Mouse (Mus musculus): ENCODE data around the gene Mkks. TPM values are rescaled to one million over a fixed set of nuclear protein-coding genes. Genes with fewer than 3 reads are reported as not detected.
"Not testable (repeated sequence)": the region's sequence is repeated elsewhere in the genome, so short reads cannot be mapped to it uniquely, and the experiment has no call there.

Gene Mkks
- polyA plus RNA-seq, 1 experiment from 2014 or later, result 13.0 TPM

- peaks cover 4% of the 10 kb centered on the region; the same call in 1 of the 2 replicates for H3K4me1 ChIP-seq (ENCODE audit: control insufficient read depth, insufficient read depth, low read length)
- no peaks in the 10 kb centered on the region for H3K27me3 ChIP-seq (replicated peaks; ENCODE audit: control insufficient read depth, insufficient read depth, low read length)
- H3K4me2 ChIP-seq (ENCODE audit: low read length), result no peak overlapping the region
- H3K36me3 ChIP-seq (ENCODE audit: control insufficient read depth, insufficient read depth, low read length), result no peaks in the 10 kb centered on the region
- no peak overlapping the region for H3K27ac ChIP-seq (ENCODE audit: low read depth, low read length)
- ATAC-seq (peak; percentile 60), DNase-seq (ENCODE audit: low spot score) (peak; percentile 75)
- H3K9ac ChIP-seq (ENCODE audit: low read length), result no peak overlapping the region
- H3K4me3 ChIP-seq (ENCODE audit: low read depth, low read length), result no peak overlapping the region
- WGBS, result under 1% methylated on average over 4 of the region's 4 CpGs
- no peaks in the 10 kb centered on the region for H3K9me3 ChIP-seq (replicated peaks; ENCODE audit: control insufficient read depth, low read length)
Measured at GRCm38 (mm10) chr2:136911958-136912411, 20.8 kb upstream of the Mkks start.

DNA sequence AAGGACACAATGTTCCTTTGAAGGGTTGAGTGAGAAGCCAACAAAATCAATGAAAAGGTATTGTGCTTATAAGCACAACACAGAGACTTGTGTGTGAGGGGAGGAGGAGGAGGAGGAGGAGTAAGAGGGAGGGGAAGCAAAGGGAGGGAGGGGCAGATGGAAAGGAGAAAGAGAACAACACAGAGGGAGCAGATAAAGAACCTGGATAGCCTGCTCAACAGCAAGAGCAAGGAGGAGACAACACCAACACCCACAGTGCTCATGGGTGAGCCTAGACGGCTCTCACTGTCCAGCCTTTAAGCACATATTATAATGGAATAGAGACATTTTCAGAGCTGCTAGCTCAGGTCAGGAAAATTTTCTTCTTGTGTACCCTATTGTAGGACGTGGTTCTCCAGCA, 18.1 kb upstream of the Mkks start:
- H3K4me2 ChIP-seq (ENCODE audit: low read length), result no peak overlapping the region
- H3K4me3 ChIP-seq (ENCODE audit: low read depth, low read length), result no peak overlapping the region
- H3K9me3 ChIP-seq (replicated peaks; ENCODE audit: control insufficient read depth, low read length), result no peaks in the 10 kb centered on the region
- H3K27me3 ChIP-seq (replicated peaks; ENCODE audit: control insufficient read depth, insufficient read depth, low read length), result no peaks in the 10 kb centered on the region
- H3K9ac ChIP-seq (ENCODE audit: low read length), result no peak overlapping the region
- DNase-seq (ENCODE audit: low spot score) (no peak), ATAC-seq (no peak)
- 63% methylated on average over 2 of the region's 2 CpGs for WGBS
- H3K27ac ChIP-seq (ENCODE audit: low read depth, low read length), result no peak overlapping the region
- H3K4me1 ChIP-seq (ENCODE audit: control insufficient read depth, insufficient read depth, low read length), result peaks cover 4% of the 10 kb centered on the region; the same call in 1 of the 2 replicates
- no peaks in the 10 kb centered on the region for H3K36me3 ChIP-seq (ENCODE audit: control insufficient read depth, insufficient read depth, low read length)

- Histone ChIP-seq H3K36me3 (ENCODE audit: control insufficient read depth, insufficient read depth, low read length) (no peaks in the 10 kb centered on the region), H3K27me3 (replicated peaks; ENCODE audit: control insufficient read depth, insufficient read depth, low read length) (no peaks in the 10 kb centered on the region), H3K27ac (ENCODE audit: low read depth, low read length) (no peak overlapping the region), H3K9me3 (replicated peaks; ENCODE audit: control insufficient read depth, low read length) (no peaks in the 10 kb centered on the region), H3K4me1 (ENCODE audit: control insufficient read depth, insufficient read depth, low read length) (peaks cover 4% of the 10 kb centered on the region; the same call in 1 of the 2 replicates), H3K4me3 (ENCODE audit: low read depth, low read length) (no peak overlapping the region), H3K9ac (ENCODE audit: low read length) (no peak overlapping the region), H3K4me2 (ENCODE audit: low read length) (no peak overlapping the region)
- ATAC-seq (no peak), DNase-seq (ENCODE audit: low spot score) (peak; percentile 52)
- 64% methylated on average over 3 of the region's 3 CpGs for WGBS
Measured at GRCm38 (mm10) chr2:136908596-136908995, 17.4 kb upstream of the Mkks start.

DNA sequence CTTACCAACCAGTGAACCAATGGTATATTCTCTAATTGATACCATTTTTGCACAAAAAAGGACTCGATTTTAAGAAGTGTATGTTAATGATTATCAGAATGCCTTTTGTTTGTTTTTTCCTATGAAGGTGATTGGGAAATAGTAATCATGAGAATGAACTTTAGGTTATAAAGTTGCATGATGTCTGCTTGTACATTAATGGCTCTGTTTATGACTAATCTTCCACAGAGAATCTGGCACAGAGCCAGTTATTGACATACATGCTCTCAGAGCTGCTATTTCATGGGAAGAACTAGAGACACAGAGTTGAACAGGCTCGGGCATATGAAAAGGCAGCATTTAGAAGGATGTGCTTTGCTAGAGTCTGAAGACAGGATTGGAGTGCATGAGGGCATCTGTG, 4.9 kb upstream of the Mkks start:
- WGBS, result 84% methylated on average over 2 of the region's 2 CpGs
- ATAC-seq, result no peak

GRCm38 (mm10) chr2:136894494-136894893, 3.3 kb upstream of the Mkks start:
- Histone ChIP-seq H3K9ac (ENCODE audit: low read length) (no peak overlapping the region), H3K9me3 (replicated peaks; ENCODE audit: control insufficient read depth, low read length) (no peaks in the 10 kb centered on the region), H3K4me3 (ENCODE audit: low read depth, low read length) (no peak overlapping the region), H3K36me3 (ENCODE audit: control insufficient read depth, insufficient read depth, low read length) (no peaks in the 10 kb centered on the region), H3K27me3 (replicated peaks; ENCODE audit: control insufficient read depth, insufficient read depth, low read length) (no peaks in the 10 kb centered on the region), H3K27ac (ENCODE audit: low read depth, low read length) (no peak overlapping the region), H3K4me1 (ENCODE audit: control insufficient read depth, insufficient read depth, low read length) (peaks cover 7% of the 10 kb centered on the region; the same call in 1 of the 2 replicates), H3K4me2 (ENCODE audit: low read length) (no peak overlapping the region)
- WGBS, result 15% methylated on average over 2 of the region's 2 CpGs
- ATAC-seq, result no peak
- no peak for DNase-seq (ENCODE audit: low spot score)

More for the DNA sequence above, 4.9 kb upstream of the Mkks start:
- Histone ChIP-seq H3K27ac (ENCODE audit: low read depth, low read length) (no peak overlapping the region), H3K27me3 (replicated peaks; ENCODE audit: control insufficient read depth, insufficient read depth, low read length) (no peaks in the 10 kb centered on the region), H3K9ac (ENCODE audit: low read length) (no peak overlapping the region), H3K4me2 (ENCODE audit: low read length) (no peak overlapping the region), H3K4me1 (ENCODE audit: control insufficient read depth, insufficient read depth, low read length) (0 out of 2 replicates have a peak, but pooled peaks cover 3% of the 10 kb centered on the region), H3K36me3 (ENCODE audit: control insufficient read depth, insufficient read depth, low read length) (no peaks in the 10 kb centered on the region), H3K4me3 (ENCODE audit: low read depth, low read length) (no peak overlapping the region), H3K9me3 (replicated peaks; ENCODE audit: control insufficient read depth, low read length) (no peaks in the 10 kb centered on the region)
- peak; percentile 30 for DNase-seq (ENCODE audit: low spot score)

- DNase-seq (ENCODE audit: low spot score), result peak; percentile 100
- Histone ChIP-seq H3K27me3 (replicated peaks; ENCODE audit: control insufficient read depth, insufficient read depth, low read length) (no peaks in the 10 kb centered on the region), H3K4me2 (ENCODE audit: low read length) (peak overlapping the region; percentile 48), H3K4me3 (ENCODE audit: low read depth, low read length) (peak overlapping the region; percentile 70), H3K9ac (ENCODE audit: low read length) (peak overlapping the region; percentile 69), H3K9me3 (replicated peaks; ENCODE audit: control insufficient read depth, low read length) (no peaks in the 10 kb centered on the region), H3K36me3 (ENCODE audit: control insufficient read depth, insufficient read depth, low read length) (no peaks in the 10 kb centered on the region), H3K4me1 (ENCODE audit: control insufficient read depth, insufficient read depth, low read length) (peaks cover 7% of the 10 kb centered on the region; the same call in 1 of the 2 replicates), H3K27ac (ENCODE audit: low read depth, low read length) (peak overlapping the region; percentile 93; the same call in 1 of the 2 replicates)
- WGBS, result under 1% methylated on average over 23 of the region's 23 CpGs
- peak; percentile 83 for ATAC-seq
Measured at GRCm38 (mm10) chr2:136891951-136892371, 772 bp upstream of the Mkks start.

DNA sequence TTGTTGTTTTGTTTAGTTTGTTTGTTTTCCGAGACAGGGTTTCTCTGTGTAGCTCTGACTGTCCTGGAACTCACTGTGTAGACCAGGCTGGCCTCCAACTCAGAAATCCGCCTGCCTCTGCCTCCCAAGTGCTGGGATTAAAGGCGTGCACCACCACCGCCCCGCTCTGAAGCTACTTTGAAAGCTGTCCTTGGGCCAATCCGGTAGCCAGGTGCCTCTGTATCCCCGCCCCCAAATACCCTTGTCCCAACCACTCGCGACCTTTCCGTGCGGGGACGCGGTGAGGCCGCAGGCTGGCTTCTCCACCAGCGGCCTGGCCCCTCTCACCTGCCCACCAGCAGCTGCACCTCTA, 497 bp downstream of the Mkks start:
- not testable (repeated sequence) for H3K36me3 ChIP-seq (ENCODE audit: control insufficient read depth, insufficient read depth, low read length); DNase-seq (ENCODE audit: low spot score); H3K4me1 ChIP-seq (ENCODE audit: control insufficient read depth, insufficient read depth, low read length); H3K27me3 ChIP-seq (replicated peaks; ENCODE audit: control insufficient read depth, insufficient read depth, low read length); H3K9me3 ChIP-seq (replicated peaks; ENCODE audit: control insufficient read depth, low read length)
- Histone ChIP-seq H3K9ac (ENCODE audit: low read length) (peak overlapping the region; percentile 81), H3K4me3 (ENCODE audit: low read depth, low read length) (peak overlapping the region; percentile 70), H3K27ac (ENCODE audit: low read depth, low read length) (peak overlapping the region; percentile 93), H3K4me2 (ENCODE audit: low read length) (peak overlapping the region; percentile 47)
- ATAC-seq, result peak; percentile 58
- 7% methylated on average over 15 of the region's 15 CpGs for WGBS

DNA sequence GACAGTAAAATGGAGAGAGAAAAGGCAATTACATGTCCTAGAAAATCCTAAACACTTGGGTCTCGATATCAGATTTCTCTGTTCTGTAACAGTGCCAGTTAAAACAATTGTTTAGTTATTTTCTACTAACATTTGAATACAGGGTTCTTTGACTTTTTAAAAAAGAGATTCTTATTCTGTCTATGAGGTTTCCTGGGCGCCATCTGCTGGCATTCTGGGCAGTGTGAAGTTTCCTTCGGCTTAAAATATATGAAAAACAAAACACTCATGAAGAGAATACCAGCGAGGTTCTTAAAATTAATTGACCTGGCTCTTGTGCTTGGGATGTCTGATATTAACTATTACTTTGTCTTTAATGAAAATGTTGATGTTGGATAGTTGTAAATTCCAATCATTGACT, 4.3 kb downstream of the Mkks start:
- 62% methylated on average over 4 of the region's 4 CpGs for WGBS
- Histone ChIP-seq H3K36me3 (ENCODE audit: control insufficient read depth, insufficient read depth, low read length) (peaks cover 24% of the 10 kb centered on the region; the same call in 1 of the 2 replicates), H3K27ac (ENCODE audit: low read depth, low read length) (no peak overlapping the region), H3K4me3 (ENCODE audit: low read depth, low read length) (no peak overlapping the region), H3K4me2 (ENCODE audit: low read length) (no peak overlapping the region), H3K4me1 (ENCODE audit: control insufficient read depth, insufficient read depth, low read length) (peaks cover 4% of the 10 kb centered on the region; the same call in 1 of the 2 replicates), H3K9ac (ENCODE audit: low read length) (no peak overlapping the region), H3K9me3 (replicated peaks; ENCODE audit: control insufficient read depth, low read length) (no peaks in the 10 kb centered on the region), H3K27me3 (replicated peaks; ENCODE audit: control insufficient read depth, insufficient read depth, low read length) (no peaks in the 10 kb centered on the region)
- ATAC-seq (no peak), DNase-seq (ENCODE audit: low spot score) (peak; percentile 66)

DNA sequence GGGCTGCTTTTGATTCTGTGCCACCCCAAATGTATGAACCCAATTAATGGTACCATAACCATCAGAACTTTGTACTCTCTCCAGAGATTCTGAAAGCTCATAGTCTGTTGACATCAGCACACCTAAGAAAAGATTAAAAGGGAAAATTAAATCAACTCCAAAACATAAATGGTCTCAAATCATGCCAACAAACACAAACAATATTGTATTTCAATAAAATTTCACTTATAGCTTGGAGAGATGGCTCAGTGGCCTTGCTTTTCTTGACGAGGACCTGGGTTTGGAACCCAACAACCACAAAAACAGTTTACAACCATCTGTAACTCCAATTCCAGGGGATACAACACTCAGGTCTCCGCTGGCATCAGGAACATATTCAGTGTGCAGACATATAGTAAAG, 5.6 kb downstream of the Mkks start, which contains the start of gene AL731706.2:
Gene AL731706.2, minus strand, starts transcription at position 101 of the 400 bp plus-strand sequence.
- no peak within 1 kb of the TSS for H3K4me3 ChIP-seq (ENCODE audit: low read depth, low read length)
- no peak within 1 kb of the TSS for H3K27ac ChIP-seq (ENCODE audit: low read depth, low read length)
- 93% methylated on average over 2 of the region's 2 CpGs for WGBS
- peaks cover 34% of the 10 kb centered on the region for H3K36me3 ChIP-seq (ENCODE audit: control insufficient read depth, insufficient read depth, low read length)
- H3K9me3 ChIP-seq (replicated peaks; ENCODE audit: control insufficient read depth, low read length), result no peaks in the 10 kb centered on the region
- peaks cover 4% of the 10 kb centered on the region; the same call in 1 of the 2 replicates for H3K4me1 ChIP-seq (ENCODE audit: control insufficient read depth, insufficient read depth, low read length)
- H3K4me2 ChIP-seq (ENCODE audit: low read length), result no peak within 1 kb of the TSS
- no peak for DNase-seq (ENCODE audit: low spot score)
- H3K27me3 ChIP-seq (replicated peaks; ENCODE audit: control insufficient read depth, insufficient read depth, low read length), result no peaks in the 10 kb centered on the region
- H3K9ac ChIP-seq (ENCODE audit: low read length), result no peak within 1 kb of the TSS
- ATAC-seq, result no peak

Data from forebrain, embryonic 14.5 days (tissue).